In the genomic region with DNA sequence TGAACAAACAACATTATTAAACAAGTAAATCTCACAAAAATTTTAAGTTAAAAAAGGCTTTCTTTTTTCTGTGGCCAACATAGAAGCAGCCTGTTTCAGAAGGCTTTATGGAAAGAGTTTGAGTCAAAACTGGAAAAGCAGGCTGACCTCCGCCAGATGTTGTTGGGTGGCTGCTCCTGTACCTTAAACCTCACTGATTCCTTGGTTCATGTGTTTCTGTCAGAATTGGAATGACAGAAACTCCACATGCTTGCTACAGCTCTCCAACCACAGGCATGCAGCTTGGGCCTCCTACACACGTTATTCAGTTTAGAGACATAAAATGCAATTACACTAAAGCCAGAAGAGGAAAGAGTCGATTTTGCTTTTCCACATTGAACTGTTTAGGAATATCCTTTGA, we compare ENCODE assay signal across 32 mouse cellular contexts.
DNase-seq lines count a peak whose midpoint lies in the region; ATAC-seq and TF ChIP-seq lines count a peak whose summit lies in the region.
"Had no signal": no experiment of that assay in that cellular context is flagged by ENCODE, and none has a peak within 500 bp of the region (broad histone marks: within the 10 kb centered on the region; RNA-seq: fewer than 3 reads in every experiment).

No protein-coding gene starts in this region.

- no peaks in the 10 kb centered on the region for H3K9me3 ChIP-seq in forebrain, postnatal 0 days (ENCODE audit: low read length)
- H3K9me3 ChIP-seq: embryonic facial prominence, embryonic 15.5 days; forebrain, embryonic 10.5 days; forebrain, embryonic 13.5 days; heart, embryonic 10.5 days had no signal

- no peak overlapping the region for H3K27ac ChIP-seq in forebrain, postnatal 0 days (ENCODE audit: low read depth, low read length)
- H3K27ac ChIP-seq: embryonic facial prominence, embryonic 15.5 days; forebrain, embryonic 10.5 days; forebrain, embryonic 13.5 days; gastrocnemius, adult 2 months; heart, adult 2 months; heart, embryonic 10.5 days; hindbrain, embryonic 14.5 days; hindbrain, postnatal 0 days had no signal

- no peak overlapping the region for H3K4me3 ChIP-seq in forebrain, postnatal 0 days (ENCODE audit: low read depth, low read length)
- H3K4me3 ChIP-seq: embryonic facial prominence, embryonic 15.5 days; erythroblast, embryonic 14.5 days; forebrain, embryonic 10.5 days; forebrain, embryonic 13.5 days; gastrocnemius, adult 2 months; heart, adult 2 months; heart, embryonic 10.5 days; heart, embryonic 13.5 days had no signal

- 90% methylated on average over 3 of the region's 3 CpGs for WGBS in forebrain, postnatal 0 days

- no peaks in the 10 kb centered on the region for H3K36me3 ChIP-seq in forebrain, postnatal 0 days (ENCODE audit: insufficient read depth)
- H3K36me3 ChIP-seq: embryonic facial prominence, embryonic 15.5 days; forebrain, embryonic 10.5 days; heart, embryonic 10.5 days; heart, embryonic 13.5 days had no signal

- no peak for TF ChIP-seq CTCF in forebrain, postnatal 0 days (IDR thresholded peaks at IDR 0.05; ENCODE audit: low read depth)

- peak; percentile 27 for DNase-seq in heart, adult 11 months
- no peak for DNase-seq in heart, adult 18-20 months
- DNase-seq in 3T3-L1 (ENCODE audit: low read depth, low spot score): peak; percentile 44
- DNase-seq in Muller cell, postnatal 12 days (ENCODE audit: inconsistent ontology term): peak; percentile 2
- peak; percentile 54 for DNase-seq in fibroblast of lung, adult 2 months (ENCODE audit: low read depth)
- DNase-seq in adrenal gland, adult 18-20 months (ENCODE audit: low spot score in 2 of 2): no peak
- DNase-seq in forebrain, postnatal 0 days: no peak
- DNase-seq: adrenal gland, postnatal 10 days; adrenal gland, postnatal 36 days; cerebellum, adult 18-20 months; cerebellum, adult 9-10 months; cerebellum, postnatal 25 days; embryo, embryonic 11 days; gastrocnemius, adult 2 months; gastrocnemius, postnatal 14 days; heart, adult 2 months; heart, postnatal 14 days; heart, postnatal 4 days; kidney, adult 18-20 months; kidney, adult 9 months had no signal

- no peaks in the 10 kb centered on the region for H3K4me1 ChIP-seq in forebrain, postnatal 0 days (ENCODE audit: insufficient read depth)
- H3K4me1 ChIP-seq: forebrain, embryonic 10.5 days; forebrain, embryonic 13.5 days; heart, embryonic 10.5 days; heart, embryonic 13.5 days had no signal

- no peak overlapping the region for H3K4me2 ChIP-seq in forebrain, postnatal 0 days (ENCODE audit: low read depth)
- H3K4me2 ChIP-seq: embryonic facial prominence, embryonic 15.5 days; forebrain, embryonic 13.5 days; heart, embryonic 13.5 days; hindbrain, embryonic 14.5 days had no signal

- ATAC-seq in forebrain, postnatal 0 days: no peak
- ATAC-seq: activated CD4-positive, CD25-positive, alpha-beta regulatory T cell, adult 4 months; forebrain, embryonic 13.5 days; forebrain, embryonic 16.5 days; hindbrain, postnatal 0 days; inflammation-experienced regulatory T-cells, adult 6 months; intestine, embryonic 16.5 days had no signal

- no peaks in the 10 kb centered on the region for H3K27me3 ChIP-seq in forebrain, postnatal 0 days (ENCODE audit: insufficient read depth, low read length)
- H3K27me3 ChIP-seq: embryonic facial prominence, embryonic 15.5 days; forebrain, embryonic 13.5 days; heart, embryonic 13.5 days had no signal

- no peak overlapping the region for H3K9ac ChIP-seq in forebrain, postnatal 0 days
- H3K9ac ChIP-seq: embryonic facial prominence, embryonic 15.5 days; forebrain, embryonic 13.5 days; heart, embryonic 13.5 days; hindbrain, embryonic 14.5 days had no signal

Comparison
In these comparisons a context has a peak if more than half of its experiments do, and no peak if none do; other contexts are left out.
1. DNase-seq: peak in heart, adult 11 months (single experiment), 3T3-L1 (single experiment), Muller cell, postnatal 12 days (single experiment) and fibroblast of lung, adult 2 months (single experiment); none in heart, adult 18-20 months (0 of 2), adrenal gland, adult 18-20 months (0 of 2) and forebrain, postnatal 0 days (single experiment).